In the genomic region with DNA sequence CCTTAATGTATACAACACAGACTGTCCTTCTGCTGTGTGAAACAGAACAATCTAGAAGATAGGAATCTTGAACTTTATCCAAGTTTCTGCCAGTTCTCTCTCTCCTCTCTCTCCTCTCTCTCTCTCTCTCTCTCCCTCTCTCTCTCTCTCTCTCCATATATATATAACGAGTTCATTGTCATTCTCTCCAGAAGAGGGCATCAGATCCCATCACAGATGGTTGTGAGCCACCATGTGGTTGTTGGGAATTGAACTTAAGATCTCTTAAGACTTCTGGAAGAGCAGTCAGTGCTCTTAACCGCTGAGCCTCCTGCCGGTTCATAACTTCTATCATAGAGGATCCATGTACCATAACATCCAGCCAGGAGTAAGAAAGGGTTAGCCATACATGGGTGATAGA, we compare ENCODE assay signal across 1 mouse cellular context.
TF ChIP-seq lines count a peak whose summit lies in the region.

No protein-coding gene starts in this region.

TF ChIP-seq in CH12.LX, 34 proteins besides CTCF, POLR2A, EP300 and RAD21:
- TF ChIP-seq SMC3 (IDR thresholded peaks at IDR 0.05; ENCODE audit: low read depth, low read length) (peak; percentile 51), JUND (conservative IDR thresholded peaks at IDR 0.05; ENCODE audit: low read depth, low read length) (0 out of 2 replicates have a peak, but pooled peaks have one; percentile 33), IRF4 (IDR thresholded peaks at IDR 0.05; ENCODE audit: low read depth, low read length) (no peak), MAFK (IDR thresholded peaks at IDR 0.05; ENCODE audit: insufficient replicate concordance, low read length) (no peak)
